Mouse (Mus musculus): Measurements from ENCODE around the gene Ppfia1. TPM values are rescaled to one million over a fixed set of nuclear protein-coding genes. Genes with fewer than 3 reads are reported as not detected.
A peak's percentile ranks its signal among the peaks of the same experiment; 100 is the strongest.

Gene Ppfia1
- polyA plus RNA-seq, 1 experiment from 2014 or later: 14.1 TPM

DNA sequence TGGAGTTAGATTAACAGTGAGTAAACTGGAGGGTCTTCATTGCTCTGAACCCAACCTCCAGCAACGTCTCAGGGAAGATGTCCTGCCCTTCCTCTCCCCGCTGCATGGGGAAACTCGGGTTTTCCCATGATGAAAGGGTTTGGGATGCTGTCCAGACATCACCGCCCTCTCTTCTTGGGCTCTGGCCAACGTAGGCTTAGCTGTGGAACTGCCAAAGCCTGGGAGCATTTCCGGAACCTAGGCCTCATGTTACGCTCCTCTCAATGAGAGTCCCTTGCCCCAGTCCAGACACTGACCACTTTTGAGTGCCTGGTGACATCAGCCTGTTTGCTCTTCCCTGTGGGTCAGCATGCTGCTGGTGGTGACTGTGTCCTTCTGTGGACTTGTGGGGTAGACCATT lies 15.9 kb upstream of the Ppfia1 start:
- ATAC-seq (ENCODE audit: low read depth): no peak

DNA sequence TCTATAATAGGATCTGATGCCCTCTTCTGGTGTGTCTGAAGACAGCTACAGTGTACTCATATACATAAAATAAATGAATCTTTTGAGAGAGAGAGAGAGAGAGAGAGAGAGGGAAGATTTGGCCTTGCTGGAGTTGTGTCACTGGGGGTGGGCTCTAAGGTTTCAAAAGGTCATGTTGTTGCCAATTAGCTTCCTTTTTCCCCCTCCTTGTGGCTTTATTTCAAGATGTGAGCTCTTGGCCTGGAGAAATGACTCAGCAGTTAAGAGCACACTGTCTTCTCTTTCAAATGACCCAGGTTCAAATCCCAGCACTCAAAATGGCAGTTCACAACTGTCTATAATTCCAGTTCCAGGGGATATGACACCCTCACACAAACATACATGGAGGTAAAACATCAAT lies 14.6 kb upstream of the Ppfia1 start:
- ATAC-seq (ENCODE audit: low read depth): no peak
- H3K4me3 ChIP-seq (replicated peaks): no peak overlapping the region
- DNase-seq: no peak
- H3K9ac ChIP-seq: no peak overlapping the region
- H3K27ac ChIP-seq: no peak overlapping the region
- no peak overlapping the region for H3K4me2 ChIP-seq
- no peaks in the 10 kb centered on the region for H3K9me3 ChIP-seq (replicated peaks)
- 0 out of 2 replicates have a peak, but pooled peaks cover 31% of the 10 kb centered on the region for H3K27me3 ChIP-seq
- H3K4me1 ChIP-seq (replicated peaks): no peaks in the 10 kb centered on the region
- no peaks in the 10 kb centered on the region for H3K36me3 ChIP-seq

More for the DNA sequence above, 15.9 kb upstream of the Ppfia1 start:
- DNase-seq: no peak
- H3K9me3 ChIP-seq (replicated peaks): no peaks in the 10 kb centered on the region
- no peaks in the 10 kb centered on the region for H3K36me3 ChIP-seq
- H3K27ac ChIP-seq: no peak overlapping the region
- no peak overlapping the region for H3K4me2 ChIP-seq
- H3K27me3 ChIP-seq: 0 out of 2 replicates have a peak, but pooled peaks cover 20% of the 10 kb centered on the region
- no peak overlapping the region for H3K9ac ChIP-seq
- H3K4me3 ChIP-seq (replicated peaks): no peak overlapping the region
- no peaks in the 10 kb centered on the region for H3K4me1 ChIP-seq (replicated peaks)
- WGBS (ENCODE audit: insufficient replicate concordance): 64% methylated on average over 7 of the region's 7 CpGs

DNA sequence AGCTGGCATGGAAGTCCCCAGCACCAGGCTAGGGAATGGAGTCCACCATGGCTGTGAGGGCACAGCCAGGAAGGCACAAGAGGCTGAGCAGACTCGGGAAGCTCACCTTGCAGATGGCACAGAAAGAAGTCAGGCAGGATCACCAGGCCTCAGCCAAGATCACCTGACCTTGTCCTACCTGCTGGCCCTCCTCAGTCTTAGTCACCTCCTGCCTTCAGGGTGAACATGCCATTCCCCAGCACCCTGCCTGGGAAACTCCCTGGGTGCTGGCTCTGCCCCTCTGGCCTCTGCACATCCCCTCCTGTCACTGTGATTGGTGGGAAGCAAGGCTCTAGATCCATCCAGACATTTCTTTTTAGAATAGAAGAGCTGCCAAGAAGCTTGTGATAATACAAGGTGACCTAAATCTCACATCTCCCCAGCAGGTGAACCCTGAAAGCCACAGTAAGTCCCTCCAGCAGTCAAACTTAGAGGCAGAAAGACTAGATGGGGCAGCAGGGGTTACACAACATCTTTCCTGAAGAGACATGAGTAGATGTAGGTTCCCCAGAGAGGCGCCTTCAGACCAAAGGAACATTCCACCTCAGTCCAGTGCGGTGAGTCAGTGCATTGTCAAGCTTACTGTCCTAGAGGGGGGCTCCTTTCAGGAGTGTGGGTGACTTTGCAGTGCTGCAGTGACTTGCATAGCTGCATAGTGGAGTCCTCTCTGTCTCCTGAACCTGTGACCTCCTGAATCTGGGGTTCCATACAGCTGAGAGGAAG lies 13.6 kb upstream of the Ppfia1 start:
- no peaks in the 10 kb centered on the region for H3K36me3 ChIP-seq
- no peak for ATAC-seq (ENCODE audit: low read depth)
- WGBS (ENCODE audit: insufficient replicate concordance): 49% methylated on average over 3 of the region's 3 CpGs

DNA sequence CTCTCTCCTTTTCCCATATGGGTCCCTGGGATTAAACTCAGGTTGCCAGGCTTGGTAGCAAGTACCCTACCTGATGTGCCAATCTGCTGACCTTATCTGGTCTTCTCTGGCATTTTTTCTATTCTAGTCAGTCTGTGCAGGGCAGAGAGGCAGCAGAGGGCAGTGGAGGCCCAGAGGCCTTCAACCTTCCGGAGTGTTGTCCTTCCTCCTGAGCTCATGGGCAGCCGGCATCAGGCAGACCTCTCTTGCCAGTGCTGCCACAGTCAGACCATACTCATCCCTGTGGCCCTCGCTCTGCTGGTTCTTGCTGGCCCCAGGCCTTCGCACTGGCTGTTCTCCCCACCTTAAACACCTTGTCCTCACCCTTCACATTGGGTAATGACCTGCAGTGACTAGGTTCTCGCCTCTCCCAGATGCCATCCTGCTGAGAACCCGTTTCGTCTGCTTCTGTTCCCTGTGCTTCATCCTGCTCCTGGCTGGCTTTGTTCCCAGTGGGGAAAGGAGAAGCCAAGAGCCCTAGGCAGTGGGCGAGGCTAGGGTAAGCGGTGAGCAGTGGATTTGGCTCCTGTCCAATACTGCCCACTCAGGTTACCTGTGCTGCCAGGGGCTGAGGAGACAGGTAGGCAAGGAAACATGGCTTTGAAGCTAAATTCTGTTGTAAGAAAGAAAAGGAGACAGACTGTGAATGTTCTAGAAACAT lies 10.1 kb upstream of the Ppfia1 start:
- no peak for ATAC-seq (ENCODE audit: low read depth)
- H3K4me1 ChIP-seq (replicated peaks): no peaks in the 10 kb centered on the region
- DNase-seq: no peak
- 0 out of 2 replicates have a peak, but pooled peaks cover 25% of the 10 kb centered on the region for H3K27me3 ChIP-seq
- H3K4me3 ChIP-seq (replicated peaks): no peak overlapping the region
- H3K4me2 ChIP-seq: no peak overlapping the region
- no peaks in the 10 kb centered on the region for H3K36me3 ChIP-seq
- no peak overlapping the region for H3K9ac ChIP-seq
- no peak overlapping the region for H3K27ac ChIP-seq
- WGBS (ENCODE audit: insufficient replicate concordance): 59% methylated on average over 9 of the region's 9 CpGs
- H3K9me3 ChIP-seq (replicated peaks): no peaks in the 10 kb centered on the region

More for the DNA sequence above, 13.6 kb upstream of the Ppfia1 start:
- no peak overlapping the region for H3K9ac ChIP-seq
- H3K4me2 ChIP-seq: no peak overlapping the region
- no peak overlapping the region for H3K4me3 ChIP-seq (replicated peaks)
- no peaks in the 10 kb centered on the region for H3K9me3 ChIP-seq (replicated peaks)
- H3K4me1 ChIP-seq (replicated peaks): no peaks in the 10 kb centered on the region
- no peak for DNase-seq
- no peak overlapping the region for H3K27ac ChIP-seq
- 0 out of 2 replicates have a peak, but pooled peaks cover 31% of the 10 kb centered on the region for H3K27me3 ChIP-seq

DNA sequence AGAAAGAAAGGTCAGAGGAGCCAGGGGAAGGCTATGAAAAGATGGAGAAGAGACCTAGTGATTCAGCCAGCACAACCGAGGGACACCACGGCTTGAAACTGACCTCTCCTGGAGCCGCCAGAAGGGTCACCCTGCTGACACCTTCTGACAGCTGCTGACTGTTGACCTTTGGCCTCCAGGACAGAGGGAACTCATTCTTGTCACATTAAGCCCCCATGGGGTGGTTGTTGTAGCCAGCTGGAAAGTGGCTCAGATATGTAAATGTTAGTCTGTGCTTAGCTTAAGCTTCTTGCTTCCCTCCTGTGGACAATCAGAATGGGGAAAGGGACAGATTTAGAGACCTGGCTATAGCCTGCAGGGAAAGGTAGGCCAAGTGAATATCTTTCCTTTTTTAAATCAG lies 8.5 kb upstream of the Ppfia1 start:
- Histone ChIP-seq H3K27me3 (0 out of 2 replicates have a peak, but pooled peaks cover 25% of the 10 kb centered on the region), H3K27ac (no peak overlapping the region), H3K36me3 (no peaks in the 10 kb centered on the region), H3K9me3 (replicated peaks) (no peaks in the 10 kb centered on the region), H3K9ac (no peak overlapping the region), H3K4me2 (no peak overlapping the region), H3K4me1 (replicated peaks) (no peaks in the 10 kb centered on the region), H3K4me3 (replicated peaks) (no peak overlapping the region)
- DNase-seq: no peak
- ATAC-seq (ENCODE audit: low read depth): no peak
- 36% methylated on average over 3 of the region's 3 CpGs for WGBS (ENCODE audit: insufficient replicate concordance)

DNA sequence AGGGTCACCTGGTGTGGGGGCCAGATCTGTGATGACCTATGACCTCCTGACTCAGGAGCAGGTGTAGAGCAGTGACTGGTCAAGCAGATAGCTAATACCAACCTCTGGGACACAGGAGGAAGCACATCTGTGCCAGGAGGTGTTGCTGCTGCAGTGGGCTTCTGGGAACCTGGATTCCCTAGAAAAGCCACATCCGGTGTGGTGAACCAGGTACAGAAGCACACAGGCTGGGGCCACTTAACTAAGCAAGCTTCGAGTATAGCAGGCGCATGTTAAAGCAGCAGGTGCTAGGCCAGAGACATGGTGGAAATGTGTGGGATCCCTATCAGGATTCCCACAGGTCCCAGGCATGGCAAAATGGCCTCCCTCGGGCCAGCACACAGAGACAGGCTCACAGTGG lies 7.1 kb upstream of the Ppfia1 start:
- no peaks in the 10 kb centered on the region for H3K36me3 ChIP-seq
- H3K27ac ChIP-seq: no peak overlapping the region
- no peak for ATAC-seq (ENCODE audit: low read depth)
- no peaks in the 10 kb centered on the region for H3K4me1 ChIP-seq (replicated peaks)
- H3K27me3 ChIP-seq: 0 out of 2 replicates have a peak, but pooled peaks cover 18% of the 10 kb centered on the region
- no peaks in the 10 kb centered on the region for H3K9me3 ChIP-seq (replicated peaks)
- no peak overlapping the region for H3K9ac ChIP-seq
- no peak overlapping the region for H3K4me3 ChIP-seq (replicated peaks)
- H3K4me2 ChIP-seq: no peak overlapping the region
- 56% methylated on average over 4 of the region's 4 CpGs for WGBS (ENCODE audit: insufficient replicate concordance)
- DNase-seq: no peak

DNA sequence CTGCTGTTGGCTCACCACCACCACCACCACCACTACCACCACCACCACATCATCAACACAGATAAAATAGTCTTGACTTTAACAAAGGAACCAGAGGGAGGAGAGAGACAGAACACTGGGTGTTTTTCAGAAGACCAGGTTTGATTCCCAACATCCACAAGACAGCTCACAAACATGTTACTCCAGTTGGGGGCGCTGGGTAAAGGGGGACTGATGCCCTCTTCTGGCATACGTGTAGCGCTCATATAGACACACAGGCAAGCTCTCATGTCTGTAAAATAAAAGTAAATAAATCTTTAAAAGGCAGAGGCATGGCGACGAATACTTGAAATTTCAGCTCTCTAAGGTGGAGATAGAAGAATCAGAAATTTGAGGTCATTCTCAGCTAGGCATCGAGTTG lies 5.0 kb upstream of the Ppfia1 start:
- Histone ChIP-seq H3K4me1 (replicated peaks) (peaks cover 6% of the 10 kb centered on the region), H3K36me3 (no peaks in the 10 kb centered on the region), H3K27ac (no peak overlapping the region), H3K9ac (no peak overlapping the region), H3K9me3 (replicated peaks) (no peaks in the 10 kb centered on the region), H3K27me3 (0 out of 2 replicates have a peak, but pooled peaks cover 4% of the 10 kb centered on the region), H3K4me2 (no peak overlapping the region), H3K4me3 (replicated peaks) (no peak overlapping the region)
- 52% methylated on average over 6 of the region's 6 CpGs for WGBS (ENCODE audit: insufficient replicate concordance)
- ATAC-seq (ENCODE audit: low read depth): no peak
- DNase-seq: no peak

DNA sequence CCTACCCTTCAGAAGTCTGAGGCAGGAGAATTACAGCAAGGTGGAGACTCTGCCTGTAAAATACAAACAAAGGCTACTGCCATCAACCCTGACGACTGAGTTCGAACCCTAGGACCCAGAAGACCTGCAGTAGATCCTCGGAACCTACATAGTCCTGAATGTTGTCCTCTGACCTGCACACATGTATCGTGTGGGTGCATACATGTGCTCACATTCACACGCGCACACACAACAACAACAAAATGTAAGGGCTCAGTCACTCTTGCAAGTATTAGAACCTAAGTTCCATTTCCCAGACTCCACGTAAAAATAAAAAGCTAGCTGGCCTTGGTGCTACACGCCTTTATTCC lies 569 bp upstream of the Ppfia1 start:
- WGBS (ENCODE audit: insufficient replicate concordance): 21% methylated on average over 8 of the region's 8 CpGs
- Histone ChIP-seq H3K4me2 (peak overlapping the region; percentile 85), H3K9ac (peak overlapping the region; percentile 77), H3K36me3 (peaks cover 24% of the 10 kb centered on the region), H3K27ac (peak overlapping the region; percentile 62), H3K4me3 (replicated peaks) (peak overlapping the region; percentile 93), H3K9me3 (replicated peaks) (no peaks in the 10 kb centered on the region), H3K27me3 (no peaks in the 10 kb centered on the region), H3K4me1 (replicated peaks) (peaks cover 41% of the 10 kb centered on the region)
- ATAC-seq (ENCODE audit: low read depth) (no peak), DNase-seq (no peak)

DNA sequence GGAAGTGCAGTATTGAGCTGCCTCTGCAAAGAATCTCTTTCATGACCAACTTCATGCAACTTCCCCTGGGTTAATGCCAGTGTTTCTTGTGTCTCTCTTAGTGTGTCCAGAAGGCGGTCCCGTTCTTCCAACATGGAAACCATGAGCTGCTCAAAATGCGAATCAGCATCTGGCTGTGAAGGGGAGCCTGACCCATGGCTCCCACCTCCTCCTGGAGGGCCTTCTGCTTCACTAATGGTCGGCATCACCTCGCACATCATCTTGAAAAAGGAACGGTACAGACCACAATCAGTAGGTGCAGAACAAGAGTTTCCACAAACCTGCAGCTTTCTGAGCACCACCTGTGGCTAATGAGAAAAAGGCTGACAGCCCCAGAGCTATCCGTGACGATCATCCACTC lies 1.3 kb downstream of the Ppfia1 start:
- Histone ChIP-seq H3K27ac (peak overlapping the region; percentile 80; the same call in 1 of the 2 replicates), H3K9me3 (replicated peaks) (no peaks in the 10 kb centered on the region), H3K36me3 (peaks cover 37% of the 10 kb centered on the region), H3K4me1 (replicated peaks) (peaks cover 54% of the 10 kb centered on the region), H3K9ac (peak overlapping the region; percentile 97), H3K27me3 (no peaks in the 10 kb centered on the region), H3K4me3 (replicated peaks) (peak overlapping the region; percentile 93), H3K4me2 (peak overlapping the region; percentile 89)
- no peak for ATAC-seq (ENCODE audit: low read depth)
- no peak for DNase-seq
- 79% methylated on average over 8 of the region's 8 CpGs for WGBS (ENCODE audit: insufficient replicate concordance)

DNA sequence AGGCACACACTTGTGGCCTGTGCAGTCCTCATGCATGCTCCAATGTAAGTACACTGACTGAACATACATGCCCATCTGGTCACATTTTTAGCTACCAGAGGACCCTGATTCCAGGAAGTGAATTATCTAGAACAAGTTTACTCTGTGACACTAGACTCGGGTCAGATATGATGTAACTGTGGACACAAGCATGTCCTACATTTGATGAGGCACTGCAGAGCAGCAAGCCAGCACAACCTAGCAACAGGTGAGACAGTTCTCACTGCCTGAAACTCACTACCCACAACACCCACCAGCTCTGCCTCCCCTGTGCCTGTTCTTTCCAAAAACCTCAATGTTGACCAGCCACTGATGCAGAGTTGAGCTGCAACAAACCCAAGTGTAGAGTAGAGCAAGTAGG lies 2.7 kb downstream of the Ppfia1 start:
- Histone ChIP-seq H3K4me1 (replicated peaks) (peaks cover 54% of the 10 kb centered on the region), H3K4me3 (replicated peaks) (no peak overlapping the region; the same call in 1 of the 2 replicates), H3K27ac (no peak overlapping the region), H3K4me2 (peak overlapping the region; percentile 89), H3K9ac (0 out of 2 replicates have a peak overlapping the region, but pooled peaks have one; percentile 20), H3K9me3 (replicated peaks) (no peaks in the 10 kb centered on the region), H3K36me3 (peaks cover 47% of the 10 kb centered on the region), H3K27me3 (no peaks in the 10 kb centered on the region)
- DNase-seq: no peak
- no peak for ATAC-seq (ENCODE audit: low read depth)
- WGBS (ENCODE audit: insufficient replicate concordance): 16% methylated on average over 1 of the region's 1 CpGs

DNA sequence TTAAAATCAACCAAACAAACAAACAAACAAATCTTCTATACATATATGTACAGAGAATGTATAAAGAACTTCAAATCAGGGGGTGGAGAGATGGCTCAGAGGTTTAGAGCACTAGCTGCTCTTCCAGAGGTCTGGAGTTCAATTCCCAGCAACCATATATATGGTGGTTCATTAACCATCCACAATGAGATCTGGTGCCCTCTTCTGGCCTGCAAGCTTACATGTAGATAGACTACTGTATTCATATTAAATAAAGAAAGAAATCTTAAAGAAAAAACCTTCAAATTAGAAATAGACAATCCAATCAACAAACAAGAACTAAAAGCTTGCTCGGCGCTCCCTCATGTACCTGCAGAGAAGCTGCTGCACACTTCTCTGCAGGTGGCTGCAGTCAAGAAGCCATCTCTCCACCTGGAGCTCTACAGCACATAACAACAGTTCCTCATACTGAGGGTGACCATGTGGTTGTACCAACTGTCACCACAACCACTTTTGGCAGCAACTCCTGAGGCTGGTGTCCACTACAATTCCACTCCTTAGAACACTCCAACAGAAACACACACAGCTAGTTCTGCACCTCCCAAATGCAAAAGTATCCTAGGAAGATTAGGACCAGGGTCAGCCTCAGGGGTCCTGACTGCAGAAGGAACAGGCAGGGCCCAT lies 3.5 kb downstream of the Ppfia1 start:
- Histone ChIP-seq H3K27ac (no peak overlapping the region), H3K9ac (no peak overlapping the region), H3K27me3 (no peaks in the 10 kb centered on the region), H3K9me3 (replicated peaks) (no peaks in the 10 kb centered on the region), H3K4me3 (replicated peaks) (no peak overlapping the region), H3K4me1 (replicated peaks) (peaks cover 58% of the 10 kb centered on the region), H3K36me3 (peaks cover 51% of the 10 kb centered on the region), H3K4me2 (0 out of 2 replicates have a peak overlapping the region, but pooled peaks have one; percentile 89)
- DNase-seq: no peak
- no peak for ATAC-seq (ENCODE audit: low read depth)
- 90% methylated on average over 2 of the region's 2 CpGs for WGBS (ENCODE audit: insufficient replicate concordance)

Data from liver, embryonic 13.5 days (tissue).